Mouse (Mus musculus): ENCODE measurements at regions not wholly inside any gene's neighbourhood (a gene's known extent, or its start where the extent isn't known, plus 50 kb on each side); places are given as distances from the start of the nearest gene placed in this dataset.
"Not testable (repeated sequence)": the region's sequence is repeated elsewhere in the genome, so short reads cannot be mapped to it uniquely, and the experiment has no call there.

DNA sequence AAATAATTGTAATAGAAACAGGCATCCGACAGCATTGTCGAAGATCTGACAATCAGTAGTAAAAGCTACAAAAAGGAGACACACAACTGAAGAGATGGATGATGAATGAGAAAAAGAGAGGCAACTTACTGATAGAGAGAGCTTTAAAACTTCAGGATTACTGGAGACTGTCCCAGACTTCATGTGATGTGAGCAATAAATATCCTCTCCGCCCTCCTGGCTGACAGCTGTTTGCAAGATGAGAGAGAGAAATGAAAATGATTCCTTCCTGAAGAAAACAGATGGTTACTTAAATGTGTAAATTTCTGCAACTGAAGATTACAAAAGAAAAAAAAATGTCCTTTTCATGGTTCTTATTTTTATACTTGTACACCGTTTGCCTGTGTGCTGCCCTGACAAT, 306.7 kb upstream of the Ncam2 start:
- DNase-seq (ENCODE audit: extremely low spot score in 1 of 2, low spot score in 1 of 2), result peak; percentile 71 to 80

DNA sequence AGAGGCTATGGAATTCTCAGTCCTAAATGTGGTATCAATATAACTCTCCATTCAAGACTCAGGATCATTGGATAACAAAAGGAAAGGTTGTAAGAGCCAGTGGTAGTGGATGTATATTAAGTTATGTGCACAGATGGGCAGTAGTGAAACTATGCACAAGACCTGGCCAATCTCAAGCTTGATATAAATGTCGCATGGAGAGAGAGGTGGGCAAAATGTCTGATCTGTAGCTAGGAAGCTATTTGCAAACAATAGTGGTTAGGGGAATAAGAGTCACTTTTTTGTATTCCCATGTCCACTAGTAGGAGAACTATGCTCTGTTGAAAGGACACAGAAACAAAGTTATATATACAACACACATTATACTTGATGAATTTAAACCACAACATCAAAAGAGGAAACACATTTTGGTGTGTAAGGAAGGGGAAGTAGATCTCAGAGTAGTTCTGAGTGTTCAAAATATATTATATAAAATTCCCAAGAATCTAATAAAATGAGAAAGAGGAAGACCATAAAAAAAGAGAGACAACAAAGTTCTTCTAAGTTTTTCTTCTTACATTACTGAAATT, 279.7 kb upstream of the Ncam2 start:
- DNase-seq (ENCODE audit: extremely low spot score in 1 of 2, low spot score in 1 of 2), result no peak

DNA sequence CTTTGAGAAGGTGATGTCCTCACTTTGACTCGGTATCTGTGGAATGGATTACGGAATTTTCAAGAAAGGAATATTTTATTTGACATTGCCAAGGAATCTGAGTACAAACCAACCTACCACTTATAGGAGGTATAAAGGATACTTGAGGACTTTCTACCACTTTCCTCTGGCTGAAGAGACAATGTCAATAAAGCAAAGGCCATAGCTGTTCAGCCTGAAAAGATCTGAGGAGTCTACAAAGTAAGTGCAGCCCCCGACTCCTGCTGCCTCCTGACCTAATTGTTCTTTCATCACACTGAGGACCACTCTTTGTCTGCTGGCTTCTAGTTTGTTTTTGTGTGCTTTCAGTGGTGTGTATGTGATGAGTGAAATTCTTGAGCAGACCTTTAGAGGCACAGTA, 269.5 kb upstream of the Ncam2 start:
- DNase-seq (ENCODE audit: extremely low spot score in 1 of 2, low spot score in 1 of 2), result no peak

DNA sequence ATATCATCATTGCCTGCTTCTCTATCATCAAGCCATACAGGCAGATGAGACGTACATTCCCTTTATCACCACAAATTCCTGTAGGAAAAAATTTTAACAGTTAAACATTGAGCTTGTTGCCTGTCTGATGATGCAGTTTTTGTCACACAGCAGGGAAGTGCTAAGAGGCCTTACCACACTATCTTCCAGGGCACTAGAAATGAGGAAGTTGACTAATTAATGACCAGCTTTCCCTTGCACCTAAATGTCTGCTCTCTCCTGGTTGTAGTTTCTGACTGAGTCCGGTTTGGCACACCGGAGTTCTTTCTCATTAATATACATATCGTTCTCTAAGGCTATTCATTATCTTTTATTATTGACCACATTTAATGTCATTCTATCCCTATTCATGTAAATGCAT, 269.0 kb upstream of the Ncam2 start:
- DNase-seq (ENCODE audit: extremely low spot score in 1 of 2, low spot score in 1 of 2), result no peak

DNA sequence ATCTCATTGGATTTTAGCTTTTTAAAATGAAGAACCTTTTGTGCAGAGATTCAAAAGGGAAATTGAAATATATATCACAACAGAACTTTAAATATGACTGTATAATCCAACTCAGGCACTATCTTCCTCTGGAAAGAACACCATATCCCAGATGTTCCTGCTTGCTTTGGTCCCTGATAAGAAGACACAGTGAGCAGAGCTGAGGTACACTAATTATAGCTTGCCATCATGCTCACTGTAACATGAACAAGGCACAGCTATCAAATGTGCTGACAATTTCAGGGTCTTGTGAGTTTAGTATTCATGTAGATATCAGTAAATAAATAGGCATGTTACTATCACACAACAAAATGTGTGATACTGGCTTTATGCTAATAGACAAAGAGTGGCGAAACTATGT, 264.8 kb upstream of the Ncam2 start:
- DNase-seq (ENCODE audit: extremely low spot score in 1 of 2, low spot score in 1 of 2), result no peak

DNA sequence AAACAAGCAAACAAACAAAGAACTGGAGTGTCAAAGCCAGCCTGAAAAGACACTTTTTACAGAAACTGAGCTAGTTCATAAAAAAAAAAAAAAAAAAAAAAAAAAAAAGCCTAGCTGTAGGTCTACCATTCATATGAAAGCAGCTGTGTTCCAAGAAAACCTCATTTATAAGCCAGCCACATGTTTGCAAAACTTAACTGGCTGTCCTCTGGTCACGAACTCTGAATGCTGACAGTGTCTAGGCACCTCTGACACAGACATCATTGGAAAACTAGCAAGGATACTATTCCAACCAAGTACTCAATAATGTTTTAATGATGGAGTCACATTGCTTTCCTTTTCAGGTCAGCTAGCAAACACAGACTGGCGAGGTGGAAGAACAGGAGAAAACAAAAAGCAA, 238.4 kb upstream of the Ncam2 start:
- DNase-seq (ENCODE audit: extremely low spot score in 1 of 2, low spot score in 1 of 2), result no peak

DNA sequence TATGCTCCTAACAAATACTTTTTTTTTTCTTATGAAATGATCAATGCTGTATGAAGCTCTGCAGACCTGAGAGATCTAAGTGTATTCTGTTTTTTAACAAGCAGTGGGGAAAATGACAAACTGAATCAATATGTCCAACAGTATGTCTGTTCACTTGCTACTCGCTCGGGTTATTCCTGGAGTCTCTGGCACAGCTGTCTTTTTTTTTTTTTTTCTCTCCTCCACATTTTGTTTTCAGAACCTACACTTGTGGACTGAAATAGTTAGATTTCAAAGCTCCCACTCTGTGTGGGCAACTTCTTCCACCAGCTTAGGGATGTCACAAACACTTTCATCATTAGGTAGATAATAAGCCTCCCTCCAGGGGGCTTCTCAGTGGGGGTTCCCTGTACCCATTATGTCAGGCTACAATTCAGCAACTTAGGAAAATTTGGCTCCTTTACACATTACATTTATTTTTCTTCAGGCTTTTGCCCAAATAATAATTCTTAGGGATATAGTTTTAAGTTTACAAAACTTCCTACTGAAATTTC, 218.9 kb upstream of the Ncam2 start:
- peak in 1 of 2 experiments; percentile 4 for DNase-seq (ENCODE audit: extremely low spot score in 1 of 2, low spot score in 1 of 2)

DNA sequence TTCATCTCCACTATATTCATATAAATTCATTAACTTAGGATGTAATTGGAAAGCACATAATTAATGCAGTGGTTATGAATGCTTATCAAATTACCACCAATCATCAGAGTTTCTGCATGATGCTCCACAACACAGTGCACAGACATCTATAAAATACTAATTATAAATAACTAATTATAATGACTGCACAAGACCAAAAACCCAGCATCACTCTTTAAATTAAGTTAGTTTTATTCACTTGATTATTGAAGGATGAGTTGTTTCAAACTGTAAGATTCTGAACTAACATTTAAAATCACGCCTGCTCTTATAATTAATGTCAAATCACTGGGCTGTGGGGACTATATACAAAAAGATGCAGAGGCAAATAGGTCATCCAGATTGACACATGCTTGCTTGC, 212.7 kb upstream of the Ncam2 start:
- DNase-seq (ENCODE audit: extremely low spot score in 1 of 2, low spot score in 1 of 2), result no peak

DNA sequence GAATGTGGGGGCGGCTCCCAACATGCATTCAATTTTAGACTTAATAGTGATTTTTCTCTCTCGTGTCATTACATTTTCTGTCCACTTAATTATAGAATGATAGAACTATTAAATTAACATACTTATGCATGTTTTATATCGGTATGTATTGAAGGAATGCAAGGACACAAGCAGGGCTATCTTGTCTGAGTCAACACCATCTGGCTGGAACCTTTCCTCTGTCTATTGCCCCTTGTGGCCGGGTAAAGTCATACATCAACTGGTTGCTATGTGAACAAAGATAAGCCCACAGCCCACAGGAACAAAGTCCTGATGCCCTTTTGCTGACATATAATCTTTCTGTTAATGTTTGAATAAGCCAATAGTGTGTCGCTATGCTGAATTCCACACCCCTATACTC, 163.7 kb upstream of the Ncam2 start:
- not testable (repeated sequence) for DNase-seq (ENCODE audit: extremely low spot score in 1 of 2, low spot score in 1 of 2)

DNA sequence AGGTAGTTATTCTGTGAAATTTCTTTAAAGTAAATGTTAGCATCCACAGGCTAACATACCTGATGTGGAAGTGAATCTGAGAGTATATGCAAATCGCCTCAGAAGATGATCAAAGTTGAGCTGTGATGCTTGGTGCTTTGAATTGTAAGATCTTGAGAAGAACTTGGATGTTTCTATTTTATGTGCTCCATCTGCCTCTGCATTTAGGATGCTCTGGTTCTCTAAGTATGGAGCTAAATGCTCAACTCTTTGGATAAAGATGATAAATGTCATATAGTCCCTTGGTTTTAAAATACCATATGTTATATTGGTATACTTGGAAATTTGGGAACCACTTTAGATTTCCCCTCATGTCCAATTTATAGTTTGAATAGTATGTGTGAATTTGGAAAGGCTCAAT, 159.2 kb upstream of the Ncam2 start:
- peak in 1 of 2 experiments; percentile 10 for DNase-seq (ENCODE audit: extremely low spot score in 1 of 2, low spot score in 1 of 2)

DNA sequence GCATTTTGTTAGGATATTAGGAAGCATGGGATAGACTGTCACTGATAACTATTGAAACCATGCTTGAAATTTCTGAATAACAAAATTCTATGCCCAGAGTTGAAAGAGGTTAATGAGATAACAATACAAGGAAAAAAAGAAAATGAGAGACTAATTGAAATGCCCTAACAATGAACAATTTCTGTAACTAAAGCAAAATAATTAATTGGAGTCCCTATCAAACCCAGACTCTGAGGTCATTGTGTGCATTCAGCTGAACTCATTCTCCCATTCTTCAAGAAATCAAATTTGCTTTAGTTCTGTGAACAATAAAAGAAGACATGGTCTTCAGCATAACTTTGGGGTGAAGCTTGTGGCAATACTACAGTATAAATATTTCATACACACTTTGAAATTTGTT, 154.8 kb upstream of the Ncam2 start:
- no peak for DNase-seq (ENCODE audit: extremely low spot score in 1 of 2, low spot score in 1 of 2)

DNA sequence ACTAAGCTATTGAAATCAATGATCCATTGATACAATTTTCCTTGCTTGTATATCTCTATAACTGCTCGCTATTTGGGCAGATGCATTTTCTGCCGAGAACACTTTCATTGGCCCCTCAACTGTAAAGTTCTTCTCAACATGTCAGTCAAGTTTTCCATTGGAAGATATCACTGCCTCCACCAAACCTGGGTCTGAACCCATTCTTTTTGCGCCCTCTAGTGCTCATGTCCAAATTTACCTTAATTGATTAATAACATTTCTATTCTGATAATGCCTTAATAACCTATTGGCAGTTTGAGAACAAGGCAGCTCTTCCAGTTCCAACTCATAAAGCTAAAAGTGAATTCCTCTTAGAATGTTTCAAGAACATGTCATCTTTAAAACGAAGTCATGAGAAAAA, 132.2 kb upstream of the Ncam2 start:
- peak in 1 of 2 experiments; percentile 39 for DNase-seq (ENCODE audit: extremely low spot score in 1 of 2, low spot score in 1 of 2)
